Mouse (Mus musculus): ENCODE measurements around the gene Gpn3.

Gene Gpn3

GRCm38 (mm10) chr5:122422071-122422964 is 50.6 kb downstream of the Gpn3 start:
- DNase-seq (ENCODE audit: low spot score in 2 of 2), result peak; percentile 87 to 90

GRCm38 (mm10) chr5:122423083-122423482 is 51.4 kb downstream of the Gpn3 start:
- DNase-seq (ENCODE audit: low spot score in 2 of 2), result no peak

DNA sequence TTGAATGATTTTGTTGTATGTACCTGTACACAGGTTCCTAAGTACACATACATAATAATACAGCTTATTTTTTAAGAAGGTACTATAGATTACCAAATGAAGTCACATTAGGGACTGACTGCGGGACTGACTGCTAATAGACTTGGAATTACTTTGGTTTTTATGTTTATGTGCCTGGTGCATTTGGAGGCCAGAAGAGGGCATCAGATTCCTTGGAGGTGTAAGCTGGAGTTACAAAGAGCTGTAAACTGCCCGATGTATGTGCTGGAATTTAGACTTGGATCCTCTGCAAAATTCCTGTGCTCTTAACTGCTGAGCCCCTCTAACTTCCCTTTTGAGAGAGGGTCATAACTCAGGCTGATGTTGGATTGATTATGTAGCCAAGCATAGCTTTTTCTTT is 53.9 kb downstream of the Gpn3 start:
- no peak for DNase-seq (ENCODE audit: low spot score in 2 of 2)

DNA sequence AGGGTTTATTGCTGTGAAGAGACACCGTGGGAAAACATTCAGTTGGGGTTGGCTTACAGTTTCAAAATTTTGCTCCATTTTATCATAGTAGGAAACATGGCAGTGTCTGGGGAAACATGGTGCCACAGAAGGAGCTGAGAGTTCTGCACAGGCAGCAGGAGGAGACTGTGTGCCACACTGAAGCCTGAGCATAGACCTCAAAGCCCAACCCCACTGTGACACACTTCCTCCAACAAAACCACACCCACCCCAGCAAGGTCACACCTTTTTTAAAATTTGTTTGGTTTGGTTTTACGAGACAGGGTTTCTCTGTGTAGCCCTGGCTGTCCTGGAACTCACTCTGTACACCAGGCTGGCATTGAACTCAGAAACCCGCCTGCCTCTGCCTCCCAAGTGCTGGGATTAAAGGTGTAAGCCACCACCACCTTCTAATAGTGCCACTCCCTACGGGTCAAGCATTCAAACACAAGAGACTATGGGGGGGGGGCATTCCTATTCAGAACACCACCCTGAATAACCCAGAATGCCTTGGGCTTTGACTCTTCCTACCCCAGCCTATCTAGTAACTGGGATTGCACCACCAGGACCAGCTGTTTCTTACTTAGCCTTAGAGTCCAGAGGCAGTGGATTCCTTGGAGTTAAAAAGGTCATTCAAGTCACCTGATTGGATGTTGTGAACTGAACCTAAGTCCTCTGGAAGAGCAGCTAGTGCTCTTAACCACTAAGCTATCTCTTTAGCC is 58.5 kb downstream of the Gpn3 start:
- DNase-seq (ENCODE audit: low spot score in 2 of 2), result no peak

DNA sequence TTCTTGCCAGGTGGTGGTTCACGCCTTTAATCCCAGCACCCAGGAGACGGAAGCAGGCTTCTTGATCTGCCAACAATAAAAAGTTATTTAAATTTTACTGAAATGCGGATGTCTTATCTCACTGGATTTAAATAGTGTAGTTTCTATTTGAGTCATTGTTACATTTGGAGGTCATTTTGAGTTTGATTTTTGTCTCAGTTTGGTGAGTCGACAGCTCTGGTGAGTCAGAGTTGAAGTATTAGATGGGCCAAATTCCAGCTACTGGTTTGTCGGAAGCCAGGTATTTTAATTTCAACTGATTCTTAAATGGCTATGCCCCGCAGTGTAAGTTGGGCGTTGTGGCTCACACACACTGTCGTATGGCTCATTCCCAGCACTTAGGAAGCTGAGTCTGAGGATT is 59.5 kb downstream of the Gpn3 start:
- DNase-seq (ENCODE audit: low spot score in 2 of 2), result no peak
